Mouse (Mus musculus) mammary gland, adult 2 months (tissue): ENCODE measurements around the gene Vmn1r54. TPM values are rescaled to one million over a fixed set of nuclear protein-coding genes. Genes with fewer than 3 reads are reported as not detected.

Experiments
- polyA plus RNA-seq: library from polyadenylated mRNA; depleted of rRNA; stranded (reverse); fragments of >200 nt; gene quantifications from 2 replicates; pipeline ENCODE4 v1.2.3, GENCODE M21; 2012; ENCODE audit warnings: low replicate concordance; rRNA removed

Gene Vmn1r54
- not detected in 2 replicates for polyA plus RNA-seq

GRCm38 (mm10) chr6:90246000-90246399 is at the start of gene Vmn1r54:
Gene Vmn1r54 (plus strand): TSS chr6:90246300.

DNA sequence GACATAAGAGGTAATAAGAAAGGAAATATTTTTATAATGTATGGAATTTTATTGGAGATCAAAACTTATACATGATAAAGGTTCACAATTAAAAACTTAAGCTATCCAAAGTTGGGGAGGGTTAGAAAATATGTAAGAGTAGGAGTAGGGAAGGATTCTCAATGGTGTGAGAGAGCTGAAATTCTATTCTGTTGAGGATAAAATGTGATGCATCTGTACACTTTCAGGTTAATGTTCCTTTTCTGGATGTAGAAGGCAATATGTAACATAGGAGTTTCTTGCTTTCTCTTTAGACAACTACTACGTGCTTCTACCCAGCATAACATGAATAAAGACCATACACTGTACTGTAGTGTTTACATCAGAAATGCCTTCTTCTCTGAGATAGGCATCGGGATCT is 43.6 kb upstream of the Vmn1r54 start, which contains the start of gene V1ra8:
TSS of gene V1ra8 (plus strand) at position 301 of the 400 bp plus-strand sequence.

DNA sequence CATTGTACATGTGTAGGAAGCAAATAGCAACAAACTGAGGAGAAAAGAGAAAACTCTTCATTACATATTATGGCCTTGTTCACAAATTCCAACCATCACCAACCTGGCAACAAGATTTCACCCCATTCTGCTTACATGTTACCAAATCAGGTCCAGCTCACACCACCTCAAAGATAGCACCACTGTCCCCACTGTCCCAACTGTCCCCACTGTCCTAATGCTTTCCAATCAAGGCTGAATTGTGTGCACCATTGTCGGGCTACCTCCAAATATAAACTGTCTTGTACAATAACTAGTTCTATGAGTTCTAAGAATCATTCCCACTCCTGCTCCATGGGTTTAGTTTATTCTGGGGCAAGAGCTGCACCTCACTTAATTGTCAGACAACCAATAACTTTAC is 21.8 kb upstream of the Vmn1r54 start, which contains the start of gene Vmn1r53:
TSS of gene Vmn1r53 (minus strand) at position 101 of the 400 bp plus-strand sequence.

GRCm38 (mm10) chr6:90300919-90301318 is 54.8 kb downstream of the Vmn1r54 start, which contains the start of gene BC048671:
Gene BC048671 (plus strand): TSS chr6:90301219.

Other genes with a start within 250 kb of the Vmn1r54 start
- not detected in 2 replicates for gene Vmn1r47, start 230.2 kb upstream of the Vmn1r54 start, polyA plus RNA-seq
- gene Vmn1r48, start 209.5 kb upstream of the Vmn1r54 start, polyA plus RNA-seq = not detected in 2 replicates
- gene Vmn1r49, start 167.8 kb upstream of the Vmn1r54 start, polyA plus RNA-seq = not detected in 2 replicates
- not detected in 2 replicates for gene Vmn1r50, start 144.9 kb upstream of the Vmn1r54 start, polyA plus RNA-seq
- not detected in 2 replicates for gene Vmn1r51, start 123.7 kb upstream of the Vmn1r54 start, polyA plus RNA-seq
- not detected in 2 replicates for gene Vmn1r52, start 71.5 kb upstream of the Vmn1r54 start, polyA plus RNA-seq
- gene V1ra8, start 43.5 kb upstream of the Vmn1r54 start, polyA plus RNA-seq = not detected in 2 replicates
- 0.42 TPM in 1 of 2 replicates, not detected in the other for gene Vmn1r53, start 21.9 kb upstream of the Vmn1r54 start, polyA plus RNA-seq
- gene BC048671, start 54.9 kb downstream of the Vmn1r54 start, polyA plus RNA-seq = not detected in 2 replicates
- 1.2 and 2.8 TPM in 2 replicates for gene Chst13, start 78.9 kb downstream of the Vmn1r54 start, polyA plus RNA-seq
- 1.1 TPM in 1 of 2 replicates, not detected in the other for gene Uroc1, start 87.0 kb downstream of the Vmn1r54 start, polyA plus RNA-seq
- gene Zxdc, start 123.2 kb downstream of the Vmn1r54 start, polyA plus RNA-seq = 16.9 and 52.5 TPM in 2 replicates
- 0.11 and 2.4 TPM in 2 replicates for gene Cfap100, start 182.5 kb downstream of the Vmn1r54 start, polyA plus RNA-seq
- gene Klf15, start 216.3 kb downstream of the Vmn1r54 start, polyA plus RNA-seq = 69.9 and 100 TPM in 2 replicates
- gene Aldh1l1, start 240.1 kb downstream of the Vmn1r54 start, polyA plus RNA-seq = 56.9 and 58.4 TPM in 2 replicates